Mouse (Mus musculus) brain, embryonic 14.5 days (tissue): ENCODE results near the gene Slc2a6.

ENCODE experiments used
- CTCF ChIP-seq: fragments of 200-500 bp; IDR thresholded peaks from 2 replicates; pipeline ENCODE4 v1.5.1; 2012; ENCODE audit warnings: inconsistent platforms, mild to moderate bottlenecking, moderate library complexity, borderline replicate concordance; ENCODE audit not compliant: insufficient read depth, insufficient read length; ENCODE audit errors: extremely low read depth
- POLR2A ChIP-seq: fragments of 200-500 bp; IDR thresholded peaks from 2 replicates; pipeline ENCODE4 v1.6.1; 2012; ENCODE audit warnings: mild to moderate bottlenecking, inconsistent platforms, borderline replicate concordance; ENCODE audit not compliant: poor library complexity, insufficient read depth, insufficient read length, severe bottlenecking; ENCODE audit errors: extremely low read depth

GRCm38 (mm10) chr2:27007701-27008100, 20.1 kb downstream of the Slc2a6 start:
- TF ChIP-seq POLR2A (no peak), CTCF (no peak)
